Mouse (Mus musculus) heart, adult 2 months (tissue): ENCODE measurements around the gene Rbm5.

Source experiments
- CTCF ChIP-seq: fragments of 200-600 bp; IDR thresholded peaks from 2 replicates; pipeline ENCODE4 v1.8.1; 2022; ENCODE audit warnings: antibody characterized with exemption, mild to moderate bottlenecking, moderate library complexity
- EP300 ChIP-seq: fragments of 200-500 bp; IDR thresholded peaks from 2 replicates; pipeline ENCODE4 v1.6.1; 2011; ENCODE audit warnings: low read depth, low read length, control low read depth; ENCODE audit not compliant: insufficient read depth
- POLR2A ChIP-seq: fragments of 200-500 bp; IDR thresholded peaks from 2 replicates; pipeline ENCODE4 v1.6.1; 2011; ENCODE audit warnings: mild to moderate bottlenecking, low read depth, low read length, control low read depth; ENCODE audit not compliant: insufficient read depth

GRCm38 (mm10) chr9:107759593-107759992, 11.2 kb downstream of the Rbm5 start:
- TF ChIP-seq CTCF (no peak), POLR2A (no peak), EP300 (no peak)
